Mouse (Mus musculus) heart, adult 2 months (tissue): Measurements from ENCODE around the gene 1700028J19Rik.

Experiments
- CTCF ChIP-seq: fragments of 200-600 bp; IDR thresholded peaks from 2 replicates; pipeline ENCODE4 v1.8.1; 2022; ENCODE audit warnings: antibody characterized with exemption, mild to moderate bottlenecking, moderate library complexity
- EP300 ChIP-seq: fragments of 200-500 bp; IDR thresholded peaks from 2 replicates; pipeline ENCODE4 v1.6.1; 2011; ENCODE audit warnings: low read depth, low read length, control low read depth; ENCODE audit not compliant: insufficient read depth
- POLR2A ChIP-seq: fragments of 200-500 bp; IDR thresholded peaks from 2 replicates; pipeline ENCODE4 v1.6.1; 2011; ENCODE audit warnings: mild to moderate bottlenecking, low read depth, low read length, control low read depth; ENCODE audit not compliant: insufficient read depth

- TF ChIP-seq CTCF (no peak), POLR2A (no peak), EP300 (no peak)
These were observed 2.4 kb downstream of the 1700028J19Rik start for GRCm38 (mm10) chr7:44244080-44244479.
